Mouse (Mus musculus) spleen, postnatal 10 days (tissue): ENCODE measurements around the gene Ank2.
A peak's percentile ranks its signal among the peaks of the same experiment; 100 is the strongest.
"Not testable (repeated sequence)": the region's sequence is repeated elsewhere in the genome, so short reads cannot be mapped to it uniquely, and the experiment has no call there.

Experiments used
- DNase-seq, 2 experiments: peaks; one replicate each; pipeline ENCODE4 v3.0.0; 2021 to 2022; ENCODE audit warnings: low spot score in 2 of 2

The Ank2 gene

GRCm38 (mm10) chr3:127361384-127361783, 137.8 kb downstream of the Ank2 start:
- DNase-seq: no peak

DNA sequence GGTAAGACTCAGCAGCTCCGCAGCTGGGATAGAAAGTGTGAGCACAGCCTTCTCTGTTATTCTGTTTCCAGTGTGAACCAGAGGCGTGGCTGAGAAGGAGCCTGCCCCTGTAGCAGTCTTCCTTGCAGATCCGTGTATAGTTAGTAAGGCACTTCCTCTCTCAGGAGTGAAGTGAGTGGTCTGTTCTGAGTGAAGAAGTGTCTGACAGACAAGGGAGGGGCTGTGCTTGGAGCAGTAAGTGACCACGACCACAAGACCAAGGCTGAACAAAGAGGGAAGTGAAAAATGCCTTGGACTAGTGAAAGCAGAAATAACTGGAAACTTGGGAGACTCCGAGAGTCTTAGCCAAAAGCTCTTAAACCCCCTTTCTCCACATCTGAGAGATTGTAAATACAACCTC, 143.9 kb downstream of the Ank2 start:
- DNase-seq: no peak

- DNase-seq: no peak
Measured at GRCm38 (mm10) chr3:127350602-127351362, 148.4 kb downstream of the Ank2 start.

GRCm38 (mm10) chr3:127348926-127349325, 150.2 kb downstream of the Ank2 start:
- DNase-seq: no peak

DNA sequence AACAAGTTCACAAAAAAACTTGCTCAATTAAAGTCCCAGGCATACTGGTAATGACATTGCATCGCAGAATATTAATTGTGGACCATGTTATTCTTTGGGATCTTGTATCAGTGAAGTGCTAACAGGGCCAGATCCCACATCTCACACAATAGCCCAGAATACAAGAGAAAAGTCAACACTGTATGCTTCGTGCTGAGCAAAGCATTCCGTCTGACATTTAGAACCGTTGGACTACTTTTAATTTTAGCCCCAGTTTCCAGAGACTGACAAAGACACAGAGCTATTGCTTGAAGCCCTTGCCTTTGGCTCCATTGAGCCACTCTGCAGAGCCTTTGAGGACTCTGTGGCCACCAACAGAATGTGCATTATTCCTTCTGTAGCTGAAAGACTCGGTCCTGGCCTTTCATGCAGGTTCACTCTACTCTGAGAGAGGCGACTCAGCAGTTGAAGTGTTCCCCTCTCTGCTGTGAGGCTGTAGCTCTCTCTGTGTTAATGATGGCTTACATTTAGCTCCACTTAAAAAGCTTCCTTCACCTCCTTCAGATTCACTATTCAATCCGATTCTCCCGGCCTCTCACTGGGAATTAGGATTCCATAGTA, 153.2 kb downstream of the Ank2 start:
- DNase-seq: no peak

DNA sequence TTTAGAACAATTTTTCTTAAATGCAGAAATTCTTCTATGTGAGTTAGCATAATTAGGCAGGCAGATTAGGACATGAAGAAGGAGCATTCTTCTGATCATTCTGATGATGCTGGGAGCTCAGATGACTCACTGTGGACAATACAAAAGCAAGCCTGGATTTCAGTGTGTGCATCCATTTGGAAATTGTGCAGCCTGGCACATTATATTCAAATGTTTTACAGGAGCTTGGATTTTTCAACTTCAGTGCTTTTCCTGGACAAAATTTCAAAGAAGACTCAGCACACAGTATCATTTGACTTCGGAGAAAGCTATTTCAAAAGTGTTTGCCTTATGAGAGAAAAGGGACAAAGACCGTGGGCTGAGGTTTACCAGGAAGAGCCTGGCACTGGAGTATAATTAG, 157.8 kb downstream of the Ank2 start:
- no peak for DNase-seq

- DNase-seq: no peak
Measured at GRCm38 (mm10) chr3:127334876-127335275, 164.3 kb downstream of the Ank2 start.

GRCm38 (mm10) chr3:127331562-127331961, 167.6 kb downstream of the Ank2 start:
- DNase-seq: no peak

DNA sequence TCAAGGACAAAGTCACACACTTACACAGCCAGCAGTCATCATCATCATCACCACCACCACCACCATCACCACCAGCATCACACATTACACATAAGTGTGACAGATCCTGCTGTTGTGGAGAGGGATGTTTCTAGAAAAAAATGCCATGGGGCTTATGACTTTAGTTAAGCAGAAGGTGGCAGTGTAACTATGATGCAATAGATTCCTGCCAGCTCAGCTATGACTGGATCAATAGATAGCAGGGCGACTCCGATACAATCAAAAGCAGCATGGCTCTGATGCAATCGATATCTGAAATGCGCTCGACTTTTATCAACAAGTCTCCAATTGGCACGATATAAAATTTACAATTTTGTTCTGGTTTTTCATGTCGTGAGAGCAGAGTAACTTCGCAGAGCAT, 172.8 kb downstream of the Ank2 start:
- DNase-seq: no peak

DNA sequence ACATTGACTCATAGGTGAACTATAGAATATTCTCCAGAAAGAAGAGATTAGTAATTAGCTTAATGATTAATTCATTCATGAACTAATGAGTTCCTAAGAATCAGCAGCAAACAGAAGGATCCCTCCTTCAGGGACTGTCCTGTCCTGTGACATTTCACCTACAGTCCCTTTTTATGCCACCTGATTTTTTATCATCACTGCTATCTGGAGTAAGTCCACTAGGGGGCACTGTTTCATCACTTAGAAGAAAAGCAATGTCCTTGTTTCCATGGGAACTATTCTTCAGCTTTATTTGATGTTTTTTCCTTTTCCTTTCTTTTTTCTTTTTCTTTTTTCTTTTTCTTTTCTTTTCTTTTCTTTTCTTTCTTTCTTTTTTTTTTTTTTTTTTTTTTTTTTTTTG, 176.3 kb downstream of the Ank2 start:
- peak; percentile 6 to 26 for DNase-seq

DNA sequence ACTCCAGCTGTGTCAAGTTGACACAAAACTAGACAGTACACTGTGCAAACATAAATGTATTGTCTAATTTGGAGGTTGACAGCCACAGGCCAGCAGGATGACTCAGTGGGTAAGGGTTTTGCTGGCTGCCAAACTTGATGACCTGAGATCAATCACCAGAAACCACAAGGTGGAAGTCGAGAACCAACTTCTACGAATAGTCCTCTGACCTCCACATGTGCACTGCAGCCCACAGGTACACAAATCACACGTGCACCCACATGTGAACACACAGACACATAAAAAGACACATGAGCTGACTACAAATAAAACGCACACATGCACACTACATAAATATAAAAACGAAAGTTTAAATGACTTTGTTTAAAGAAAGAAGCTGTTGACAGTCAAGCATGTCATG, 177.5 kb downstream of the Ank2 start:
- no peak for DNase-seq

DNA sequence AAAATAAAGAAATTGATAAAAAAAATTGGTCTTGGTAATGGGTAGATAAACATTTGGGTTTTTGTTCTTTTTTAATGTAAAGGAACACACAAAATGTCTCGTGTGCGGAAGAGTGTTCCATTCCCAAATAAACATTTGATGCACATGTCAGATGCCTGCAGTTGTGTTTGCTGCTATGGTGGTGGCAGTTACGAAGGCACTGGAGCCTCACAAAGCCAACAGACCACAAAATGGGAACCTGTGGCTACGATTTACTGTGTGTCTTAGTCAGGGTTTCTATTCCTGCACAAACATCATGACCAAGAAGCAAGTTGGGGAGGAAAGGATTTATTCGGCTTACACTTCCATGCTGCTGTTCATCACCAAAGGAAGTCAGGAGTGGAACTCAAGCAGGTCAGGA, 178.1 kb downstream of the Ank2 start:
- not testable (repeated sequence) for DNase-seq

- DNase-seq: no peak
Measured at GRCm38 (mm10) chr3:127320311-127320710, 178.8 kb downstream of the Ank2 start.

DNA sequence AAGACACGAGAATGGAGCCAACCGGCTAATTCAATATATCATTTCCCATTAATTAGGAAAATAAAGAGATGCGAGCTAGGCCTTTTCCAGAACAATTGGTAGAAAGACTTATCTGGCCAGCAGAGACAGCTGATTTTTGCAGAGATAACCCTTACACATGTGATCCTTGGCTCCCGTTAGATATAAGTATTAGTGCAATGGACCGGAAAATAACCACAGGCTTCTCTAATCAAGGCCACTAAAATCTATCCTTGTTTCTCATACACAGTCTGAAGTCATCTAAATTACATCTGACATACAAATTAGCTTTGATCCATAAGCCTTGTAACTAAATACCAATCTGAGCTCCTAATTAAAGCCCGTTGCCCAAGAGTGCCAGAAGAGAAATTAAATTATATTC, 181.5 kb downstream of the Ank2 start:
- no peak for DNase-seq

DNA sequence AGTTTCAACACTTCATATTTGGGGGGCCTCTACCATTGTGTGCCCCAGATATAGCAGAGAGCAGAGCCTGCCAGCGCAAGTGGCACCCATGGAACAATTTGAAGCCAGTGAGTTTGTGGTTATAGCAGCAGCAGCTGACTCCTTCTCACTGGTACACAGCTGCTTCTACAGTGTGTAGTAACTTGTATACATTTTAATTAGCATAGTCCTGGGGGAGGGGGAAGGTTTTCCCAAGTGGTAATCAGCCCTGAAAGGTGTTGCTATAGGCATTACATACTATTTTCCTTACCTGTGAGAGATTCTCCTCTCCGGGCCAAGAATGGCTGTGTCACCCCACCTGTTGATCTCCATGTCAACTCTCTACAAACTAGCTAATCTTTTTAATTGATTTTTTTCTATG, 182.4 kb downstream of the Ank2 start:
- no peak for DNase-seq

GRCm38 (mm10) chr3:127311521-127311920, 187.6 kb downstream of the Ank2 start:
- no peak for DNase-seq

DNA sequence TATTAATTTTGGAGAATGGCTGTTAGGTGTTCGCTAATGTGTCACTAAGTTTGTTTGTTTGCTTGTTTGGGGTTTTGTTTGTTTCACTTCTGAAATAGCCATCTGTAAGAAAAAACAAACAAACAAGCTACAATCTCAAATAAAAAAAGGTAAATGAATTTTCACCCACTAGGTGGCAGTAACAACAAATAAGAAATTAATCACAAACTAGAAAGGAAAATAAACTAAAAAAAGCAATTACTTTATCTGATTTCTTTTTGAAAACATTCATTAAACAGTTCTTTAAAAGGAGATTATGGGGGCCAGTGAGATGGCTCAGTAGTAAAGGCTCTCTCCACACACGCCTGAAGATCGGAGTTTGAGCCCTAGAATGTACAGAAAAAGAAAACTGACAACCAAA, 189.1 kb downstream of the Ank2 start:
- no peak for DNase-seq

DNA sequence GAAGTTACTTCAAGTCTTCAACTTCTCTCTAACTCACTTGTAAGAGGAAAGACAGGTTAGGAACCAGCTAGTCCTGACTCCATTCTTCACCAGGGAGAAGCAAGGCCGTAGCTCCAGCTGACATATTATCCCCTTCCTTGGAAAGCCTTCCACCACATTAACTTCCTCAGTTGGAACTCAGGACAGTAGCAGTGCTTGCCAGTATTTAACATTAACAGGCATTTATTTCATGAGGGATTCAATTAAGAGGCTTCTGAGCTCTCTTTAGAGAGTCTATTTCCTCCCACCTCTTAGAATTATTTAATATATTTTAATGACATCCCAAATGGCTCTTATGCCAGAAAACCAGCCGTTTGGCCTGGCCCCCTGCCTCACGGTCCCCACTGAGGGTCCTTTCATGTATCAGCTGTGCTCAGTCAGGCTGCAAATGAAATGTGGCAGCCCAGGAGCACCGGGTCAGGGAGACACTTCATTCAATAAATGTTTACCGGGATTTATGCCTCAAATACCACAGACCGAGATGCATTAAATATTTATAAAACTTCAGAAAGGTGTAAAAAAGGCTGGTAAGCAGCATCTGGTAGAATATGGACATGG, 195.1 kb downstream of the Ank2 start:
- no peak for DNase-seq

GRCm38 (mm10) chr3:127303041-127303440, 196.1 kb downstream of the Ank2 start:
- DNase-seq: no peak

DNA sequence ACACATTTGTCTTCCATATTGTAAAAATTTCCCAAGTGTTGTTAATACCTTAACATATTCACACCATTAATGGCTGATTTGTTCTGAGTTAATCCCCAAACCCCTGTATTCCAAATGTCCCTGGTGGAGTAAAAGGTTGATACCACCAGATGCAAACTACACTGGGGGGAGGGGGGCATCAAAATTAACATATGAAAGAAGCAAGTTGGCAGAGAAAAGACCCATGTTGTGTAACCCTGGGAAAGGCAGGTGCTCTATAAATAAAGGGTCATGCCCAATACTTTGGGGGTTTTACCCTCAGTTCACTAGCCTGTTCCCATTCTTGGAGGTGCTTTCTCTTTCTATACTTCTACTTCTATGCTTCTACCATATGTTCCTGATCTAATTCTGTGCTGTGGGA, 198.4 kb downstream of the Ank2 start:
- DNase-seq: no peak

DNA sequence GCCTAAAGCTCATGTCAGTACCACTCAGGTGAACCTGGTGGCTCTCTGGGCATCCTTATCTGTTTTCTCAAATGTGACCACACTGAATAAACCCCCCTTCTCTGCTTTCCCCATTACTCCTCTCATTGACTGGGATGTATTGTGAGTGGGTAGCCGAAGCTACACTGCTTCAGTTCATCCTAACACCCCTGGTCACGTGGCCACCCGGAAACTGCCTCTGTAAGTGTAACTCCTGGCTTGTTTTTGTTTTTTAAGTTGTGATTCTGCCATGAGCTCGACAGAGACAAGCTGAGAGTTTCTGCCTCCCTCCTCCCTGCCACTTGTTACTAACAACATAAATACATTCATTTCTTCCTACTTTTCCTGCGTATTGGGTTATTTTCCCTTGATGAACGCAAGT, 203.2 kb downstream of the Ank2 start:
- DNase-seq: no peak

- DNase-seq: no peak
Measured at GRCm38 (mm10) chr3:127294610-127295349, 204.4 kb downstream of the Ank2 start.

- no peak for DNase-seq
Measured at GRCm38 (mm10) chr3:127294079-127294478, 205.1 kb downstream of the Ank2 start.
